ENCODE assay signal across 12 mouse cellular contexts in the genomic region with DNA sequence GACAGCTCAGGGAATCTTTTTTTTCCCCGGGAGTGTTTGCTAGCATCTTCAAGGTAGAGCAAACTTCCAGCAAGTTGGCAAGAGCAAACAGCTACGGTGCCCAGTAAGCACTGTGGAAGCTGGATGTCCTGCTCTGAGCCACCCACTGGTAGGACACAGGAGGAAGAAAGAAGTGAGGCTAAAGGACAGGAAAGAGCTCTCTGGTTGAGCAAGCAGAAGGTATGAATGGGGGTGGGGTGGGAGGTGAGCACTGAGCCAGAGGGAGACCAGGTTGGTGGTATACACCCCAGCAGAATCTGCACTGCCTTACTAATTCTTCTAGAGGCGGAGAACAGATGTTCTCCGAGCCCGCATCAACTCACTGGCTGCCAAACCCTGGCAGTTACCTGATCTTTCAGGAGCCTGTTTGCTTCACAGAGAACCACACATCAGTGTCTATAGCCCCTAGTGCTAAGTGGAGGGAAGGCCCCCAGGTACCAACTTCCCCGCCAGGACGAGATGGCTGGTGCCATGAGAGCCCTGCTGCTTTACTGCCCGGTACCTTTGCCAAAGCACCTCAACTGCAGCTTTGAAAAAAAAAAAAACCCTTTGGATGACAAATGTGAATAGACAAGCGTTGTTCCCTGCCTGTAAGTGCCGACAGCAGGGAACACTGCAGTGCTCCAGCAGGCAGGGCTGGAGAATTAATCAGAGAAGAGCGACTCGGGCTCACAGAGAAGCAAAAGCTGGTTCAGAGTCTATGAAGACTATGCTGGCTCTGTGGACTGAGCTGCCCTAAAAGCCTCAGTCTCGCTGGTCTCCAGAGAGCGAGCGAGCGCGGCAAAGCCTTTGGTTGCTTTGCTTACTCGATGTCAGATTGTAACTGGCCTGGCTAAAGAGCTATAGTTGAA. TPM values are rescaled to one million over a fixed set of nuclear protein-coding genes. Genes with fewer than 3 reads are reported as not detected.
DNase-seq lines count a peak whose midpoint lies in the region; ATAC-seq lines count a peak whose summit lies in the region.
"Had no signal": no experiment of that assay in that cellular context is flagged by ENCODE, and none has a peak within 500 bp of the region (broad histone marks: within the 10 kb centered on the region; RNA-seq: fewer than 3 reads in every experiment).

No protein-coding gene starts in this region.

- ATAC-seq in cerebellum, adult (ENCODE audit: insufficient number of reproducible peaks, low FRiP score, low TSS enrichment) = peak; percentile 63
- ATAC-seq in hindbrain, embryonic 13.5 days (ENCODE audit: low FRiP score) = no peak

- H3K4me3 ChIP-seq in hindbrain, embryonic 13.5 days = no peak overlapping the region
- H3K4me3 ChIP-seq: forebrain, embryonic 12.5 days; heart, embryonic 12.5 days; liver, embryonic 13.5 days; stomach, embryonic 15.5 days had no signal

- peak overlapping the region; percentile 52 for H3K27ac ChIP-seq in hindbrain, embryonic 13.5 days
- H3K27ac ChIP-seq: forebrain, embryonic 12.5 days; liver, embryonic 13.5 days; stomach, embryonic 15.5 days had no signal

- no peak for DNase-seq in cerebellum, postnatal 4 days (ENCODE audit: low spot score in 2 of 2)
- peak; percentile 46 for DNase-seq in Muller cell, postnatal 12 days (ENCODE audit: inconsistent ontology term)
- peak; percentile 44 for DNase-seq in kidney, postnatal 14 days
- DNase-seq in heart, adult 11 months = no peak
- no peak for DNase-seq in heart, postnatal 36 days
- DNase-seq in urinary bladder, postnatal 14 days (ENCODE audit: low spot score) = no peak
- DNase-seq: liver, embryonic 13.5 days had no signal

- H3K9ac ChIP-seq in hindbrain, embryonic 13.5 days = no peak overlapping the region
- H3K9ac ChIP-seq: forebrain, embryonic 12.5 days; heart, embryonic 12.5 days; liver, embryonic 13.5 days; stomach, embryonic 15.5 days had no signal

- H3K9me3 ChIP-seq in hindbrain, embryonic 13.5 days = no peaks in the 10 kb centered on the region
- H3K9me3 ChIP-seq: forebrain, embryonic 12.5 days; heart, embryonic 12.5 days; liver, embryonic 13.5 days; stomach, embryonic 15.5 days had no signal

- intact Hi-C loops in heart, postnatal 36 days (cut with DNase I) = loop anchor here (2.0 kb wide), 1 partner anchor 205 kb away; no protein-coding TSS in a partner anchor

- WGBS in hindbrain, embryonic 13.5 days = 61% methylated on average over 18 of the region's 18 CpGs

- no peaks in the 10 kb centered on the region for H3K36me3 ChIP-seq in hindbrain, embryonic 13.5 days
- H3K36me3 ChIP-seq: forebrain, embryonic 12.5 days; stomach, embryonic 15.5 days had no signal

- peaks cover 14% of the 10 kb centered on the region for H3K4me1 ChIP-seq in hindbrain, embryonic 13.5 days (replicated peaks)
- H3K4me1 ChIP-seq: forebrain, embryonic 12.5 days; heart, embryonic 12.5 days; liver, embryonic 13.5 days; stomach, embryonic 15.5 days had no signal

- no peaks in the 10 kb centered on the region for H3K27me3 ChIP-seq in hindbrain, embryonic 13.5 days
- H3K27me3 ChIP-seq: forebrain, embryonic 12.5 days; heart, embryonic 12.5 days; liver, embryonic 13.5 days; stomach, embryonic 15.5 days had no signal

- 0 out of 2 replicates have a peak overlapping the region, but pooled peaks have one; percentile 8 for H3K4me2 ChIP-seq in hindbrain, embryonic 13.5 days
- H3K4me2 ChIP-seq: forebrain, embryonic 12.5 days; heart, embryonic 12.5 days; liver, embryonic 13.5 days; stomach, embryonic 15.5 days had no signal

RNA-seq across cellular contexts. Expression of a gene that starts 59.8 kb away (rescaled TPM):
- polyA plus RNA-seq in hindbrain, embryonic 13.5 days (2015; fragmentation: Nextera tagmentation; extraction: Ambion mirVana) = 43.6 and 44.3 TPM in 2 replicates
- total RNA-seq in heart, postnatal 36 days (2021) = 10 to 100 TPM in 1 of 2 experiments, 1 to 10 TPM in 1; 9.8 to 11.2 TPM

Comparison
In these comparisons a context has a peak if more than half of its experiments do, and no peak if none do; other contexts are left out.
1. DNase-seq: peak in Muller cell, postnatal 12 days (single experiment) and kidney, postnatal 14 days (single experiment); none in cerebellum, postnatal 4 days (0 of 2), heart, adult 11 months (single experiment), heart, postnatal 36 days (0 of 2) and urinary bladder, postnatal 14 days (single experiment).